Mouse (Mus musculus) ovary, adult 18-20 months (tissue): Measurements from ENCODE around the gene Prc1.

ENCODE experiments used
- DNase-seq: peaks from one replicate; pipeline ENCODE4 v3.0.0; 2022; ENCODE audit warnings: low spot score, mixed read lengths

Prc1 gene

DNA sequence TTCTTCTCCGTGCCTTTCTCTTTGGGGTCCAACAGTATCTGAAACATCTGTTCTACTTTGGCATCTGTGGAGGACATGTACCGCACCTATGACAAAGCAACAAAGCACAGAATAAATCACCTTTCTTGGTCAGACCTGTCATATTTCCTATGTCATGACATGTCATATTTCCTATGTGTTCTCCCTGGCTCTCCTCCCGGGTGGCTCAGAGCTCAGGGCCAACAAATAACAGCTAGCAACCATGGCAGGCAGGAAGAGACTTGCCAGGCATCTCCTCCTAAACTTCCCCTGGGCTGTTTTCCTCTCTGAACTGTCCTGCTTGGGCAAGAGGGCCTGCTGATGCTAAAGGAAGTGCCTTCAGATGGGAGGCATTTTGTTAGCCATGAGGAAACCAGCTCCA is 42.7 kb downstream of the Prc1 start:
- DNase-seq: no peak

GRCm38 (mm10) chr7:80339371-80339770 is 45.1 kb downstream of the Prc1 start:
- no peak for DNase-seq

GRCm38 (mm10) chr7:80339793-80340628 is 45.8 kb downstream of the Prc1 start:
- DNase-seq: peak; percentile 97

DNA sequence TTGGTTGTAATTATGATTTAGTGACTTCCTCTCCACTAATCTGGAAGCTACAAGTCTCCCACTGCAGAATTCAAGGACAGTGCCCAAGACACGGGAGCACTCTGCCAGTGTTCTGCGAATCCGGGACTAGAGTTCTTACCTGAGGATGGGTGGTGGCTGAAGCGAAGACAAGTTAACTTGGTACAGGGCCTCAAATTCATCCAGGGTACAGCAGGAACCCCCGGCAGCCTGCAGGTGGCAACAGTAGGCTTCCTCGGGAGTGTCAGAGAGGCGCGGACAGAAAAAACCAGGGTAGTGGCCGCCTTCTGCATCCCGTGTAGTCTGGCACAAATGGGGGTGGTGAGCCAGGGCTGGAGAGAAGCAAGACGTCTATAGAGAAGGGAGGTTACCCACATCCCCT is 46.5 kb downstream of the Prc1 start, which contains the start of gene Unc45a:
TSS of gene Unc45a (minus strand) at position 213 of the 400 bp plus-strand sequence.
- peak; percentile 55 for DNase-seq

DNA sequence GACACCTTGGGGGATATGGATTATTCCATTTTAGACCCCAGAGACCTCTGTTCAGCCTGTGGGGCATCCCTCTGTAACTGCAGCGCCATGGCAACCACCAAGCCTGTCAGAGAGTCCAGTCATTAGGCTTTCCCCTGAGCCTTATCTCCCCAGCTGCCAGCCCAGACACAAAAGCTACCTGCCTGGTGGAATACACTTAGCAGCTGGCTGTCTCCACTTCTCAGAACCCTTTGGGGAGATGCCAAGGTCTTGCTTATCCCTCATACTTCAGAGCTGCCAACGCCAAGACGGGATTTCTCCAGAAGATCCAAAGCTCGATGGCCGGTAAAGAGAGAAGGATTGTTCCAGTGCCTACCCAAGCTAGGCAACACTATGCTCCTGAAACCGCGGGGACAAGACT is 47.5 kb downstream of the Prc1 start:
- DNase-seq: no peak

DNA sequence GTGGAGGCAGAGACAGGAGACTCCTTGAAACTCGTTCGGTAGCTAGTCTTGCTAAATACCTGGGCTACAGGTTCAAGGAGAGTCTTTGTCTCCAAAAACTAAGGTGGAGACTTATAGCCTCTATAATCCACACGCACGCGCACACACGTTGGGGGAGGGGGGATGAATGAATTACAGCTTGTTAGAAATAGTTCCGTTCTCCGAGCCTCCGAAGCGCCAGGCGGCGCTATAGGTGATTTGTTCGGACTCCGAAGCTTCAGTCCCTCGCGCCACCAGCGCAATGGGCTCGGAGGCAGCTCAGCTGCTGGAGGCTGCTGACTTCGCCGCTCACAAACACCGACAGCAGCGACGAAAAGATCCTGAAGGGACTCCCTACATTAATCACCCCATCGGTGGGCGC is 48.6 kb downstream of the Prc1 start, which contains the start of gene Hddc3:
TSS of gene Hddc3 (plus strand) at position 247 of the 400 bp plus-strand sequence.
- peak; percentile 81 for DNase-seq

GRCm38 (mm10) chr7:80343270-80344018 is 49.2 kb downstream of the Prc1 start:
- no peak for DNase-seq

- no peak for DNase-seq
These were observed 51.9 kb downstream of the Prc1 start for GRCm38 (mm10) chr7:80346173-80346572.

DNA sequence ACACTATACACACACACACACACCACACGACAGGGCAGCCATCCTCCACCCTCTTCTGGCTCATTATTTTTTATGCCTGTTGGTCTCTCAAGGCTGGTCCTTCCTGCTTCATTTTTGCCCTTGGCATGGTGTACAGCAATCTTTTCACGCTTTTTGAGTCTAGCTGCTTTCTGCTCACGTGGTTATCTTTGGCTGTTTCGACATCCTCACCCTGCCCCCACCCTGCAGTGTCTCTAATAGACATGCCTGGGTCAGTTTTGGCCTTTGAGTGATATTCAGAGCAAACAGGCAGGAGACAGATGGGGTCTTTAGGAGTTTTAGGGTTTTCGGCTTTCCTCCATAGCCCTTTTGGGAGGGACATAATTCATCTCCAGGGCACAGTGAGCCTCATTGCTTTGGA is 52.6 kb downstream of the Prc1 start:
- DNase-seq: no peak

DNA sequence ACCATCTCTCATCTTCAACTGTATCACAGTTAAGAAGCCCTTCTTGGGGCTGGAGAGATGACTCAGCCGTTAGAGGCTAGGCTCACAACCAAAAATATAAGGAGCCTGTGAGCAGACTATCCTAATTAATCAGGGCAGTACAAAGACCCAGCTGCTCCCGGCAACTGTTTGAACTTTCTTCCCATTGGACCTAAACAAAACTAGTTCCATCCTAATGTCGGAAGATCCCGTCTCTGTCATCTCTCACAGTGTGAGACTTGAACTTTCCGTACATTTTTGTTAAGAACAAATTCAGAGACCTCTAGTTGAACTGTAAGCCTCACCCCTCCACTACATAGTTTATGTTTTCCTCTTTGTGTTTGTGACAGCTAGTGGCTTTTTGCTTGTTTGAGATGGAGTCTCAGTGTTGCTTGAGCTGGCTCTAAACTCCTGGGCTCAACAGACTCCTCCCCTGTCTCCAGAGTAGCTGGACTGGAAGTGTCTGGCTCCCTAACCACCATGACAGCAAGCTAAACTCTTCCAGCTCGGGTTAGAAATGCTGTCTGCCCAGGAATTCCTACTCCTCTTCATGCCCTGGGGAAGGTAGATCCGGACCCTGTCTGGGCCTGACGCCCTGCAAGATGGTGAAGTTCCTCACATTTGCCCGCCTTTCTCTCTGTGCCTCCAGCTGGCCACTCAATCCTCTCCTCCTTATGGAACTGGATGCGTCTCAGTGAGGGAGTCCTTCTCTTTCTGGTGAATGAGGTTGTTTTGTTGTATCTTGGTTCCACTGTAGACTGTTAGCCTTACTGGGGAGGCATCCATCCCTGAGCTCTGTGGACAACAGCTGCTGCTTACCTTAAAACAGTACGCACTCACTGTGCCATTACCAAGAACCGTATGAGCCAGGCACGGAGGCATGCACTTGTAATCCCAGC is 53.7 kb downstream of the Prc1 start:
- DNase-seq: no peak

DNA sequence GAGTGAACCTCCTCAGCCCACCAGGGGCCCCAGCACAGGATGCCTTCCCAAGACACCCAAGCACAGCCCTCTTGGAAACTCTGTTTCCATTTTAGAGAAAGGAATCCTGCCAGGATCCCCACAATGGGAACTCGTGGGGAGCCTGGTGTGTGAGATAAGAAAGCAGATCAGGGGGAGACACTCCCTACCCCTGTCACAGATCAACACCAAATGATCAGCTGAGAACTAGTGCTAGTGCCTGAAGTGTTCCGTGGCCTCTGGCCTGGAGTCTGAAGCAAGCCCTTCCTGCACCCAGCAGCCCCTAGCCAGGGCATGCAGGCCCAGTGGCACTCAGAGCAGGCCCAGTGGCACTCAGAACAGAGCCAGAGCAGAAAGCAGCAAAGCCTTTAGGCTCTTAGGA is 56.6 kb downstream of the Prc1 start:
- no peak for DNase-seq

DNA sequence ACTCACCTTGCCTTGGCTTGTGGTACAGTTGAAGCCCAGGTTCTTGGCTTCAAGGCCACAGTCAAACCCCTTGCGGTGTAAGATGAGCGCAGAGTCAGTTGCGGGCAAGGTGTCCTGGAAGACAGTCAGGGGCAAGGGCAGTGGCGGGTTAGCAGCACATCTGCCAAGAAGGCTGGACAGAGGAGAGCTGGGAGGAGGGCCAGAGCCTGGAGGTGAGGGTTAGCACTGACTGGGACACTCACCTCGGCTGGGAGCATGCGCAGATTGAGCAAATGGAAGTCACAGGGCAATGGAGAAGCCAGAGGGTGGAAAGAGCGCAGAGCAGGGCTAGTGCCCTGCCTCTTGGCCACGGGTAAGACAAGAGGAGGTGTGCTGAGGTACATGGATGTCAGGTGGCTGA is 58.7 kb downstream of the Prc1 start:
- DNase-seq: no peak

- no peak for DNase-seq
These were observed 62.1 kb downstream of the Prc1 start for GRCm38 (mm10) chr7:80356351-80356750.

DNA sequence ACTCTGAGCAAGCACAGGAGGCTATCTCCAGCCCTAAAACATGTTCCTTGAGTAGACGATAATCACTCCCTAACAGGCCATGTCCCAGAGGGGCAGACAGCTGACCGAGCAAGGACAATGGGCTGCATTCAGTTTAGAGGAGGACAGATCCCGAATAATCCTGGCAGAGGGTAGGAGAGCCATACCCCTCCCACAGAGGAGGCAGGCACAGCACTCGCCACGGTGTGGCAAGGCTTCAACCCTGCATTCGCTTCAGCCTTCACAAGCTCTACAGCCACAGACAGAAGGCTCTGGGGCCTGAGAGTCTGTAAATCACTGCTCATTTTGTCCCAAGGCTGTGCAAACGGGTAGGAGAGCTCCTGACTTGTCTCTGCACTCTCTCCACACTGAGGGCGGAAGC is 62.9 kb downstream of the Prc1 start:
- DNase-seq: peak; percentile 32

DNA sequence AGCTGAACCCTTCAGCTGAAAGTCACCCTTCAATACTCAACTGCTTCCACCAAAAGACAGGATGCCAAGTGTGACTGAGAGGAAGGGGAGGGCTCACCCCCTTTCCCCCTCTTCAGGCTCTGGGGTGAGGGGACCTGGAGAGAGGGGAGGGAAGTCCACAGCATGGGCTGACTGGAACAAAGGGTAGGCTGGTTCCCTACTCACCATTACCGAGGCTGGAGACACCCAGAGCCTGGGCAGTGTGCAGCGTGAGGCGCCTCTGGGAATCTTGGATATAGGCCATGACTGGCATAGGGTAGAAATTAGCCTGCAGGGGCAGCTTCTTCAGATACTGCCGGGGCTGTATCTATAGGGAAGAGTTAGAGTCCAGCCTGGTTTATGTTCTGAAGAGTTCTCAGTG is 63.8 kb downstream of the Prc1 start:
- no peak for DNase-seq

- DNase-seq: no peak
These were observed 66.2 kb downstream of the Prc1 start for GRCm38 (mm10) chr7:80360435-80360834.

DNA sequence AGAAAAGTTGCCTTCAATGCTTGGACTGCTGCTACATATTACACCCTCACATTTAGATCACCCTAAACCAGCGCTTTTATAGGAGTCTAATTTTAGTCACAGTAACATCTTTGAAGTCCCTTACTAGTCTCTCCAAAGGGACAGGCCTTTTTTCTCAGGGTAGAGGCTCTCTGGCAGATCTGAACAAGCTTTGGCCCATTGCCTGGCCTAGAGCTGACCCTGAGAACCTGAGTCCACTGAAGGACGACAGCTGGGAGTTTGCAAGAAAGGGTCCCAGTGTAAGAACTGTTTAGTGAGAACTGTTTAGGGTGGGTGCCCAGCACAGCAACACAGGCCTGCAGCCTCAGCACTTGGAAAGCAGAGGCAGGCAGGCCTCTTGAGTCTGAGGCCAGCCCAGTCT is 71.5 kb downstream of the Prc1 start:
- DNase-seq: peak; percentile 45
